Mouse (Mus musculus) kidney, adult 2 months (tissue): ENCODE results near the gene Dbndd2.

Source experiments
- CTCF ChIP-seq: fragments of 200-500 bp; conservative IDR thresholded peaks from 2 replicates; pipeline ENCODE4 v1.5.1; 2011; ENCODE audit warnings: low read depth, mild to moderate bottlenecking, control low read depth, low read length, moderate library complexity, mixed read lengths; ENCODE audit not compliant: insufficient read depth, insufficient read length
- POLR2A ChIP-seq: fragments of 200-500 bp; IDR thresholded peaks from one replicate; pipeline ENCODE4 v1.6.1; 2011; ENCODE audit warnings: low read depth, low read length, control low read depth

DNA sequence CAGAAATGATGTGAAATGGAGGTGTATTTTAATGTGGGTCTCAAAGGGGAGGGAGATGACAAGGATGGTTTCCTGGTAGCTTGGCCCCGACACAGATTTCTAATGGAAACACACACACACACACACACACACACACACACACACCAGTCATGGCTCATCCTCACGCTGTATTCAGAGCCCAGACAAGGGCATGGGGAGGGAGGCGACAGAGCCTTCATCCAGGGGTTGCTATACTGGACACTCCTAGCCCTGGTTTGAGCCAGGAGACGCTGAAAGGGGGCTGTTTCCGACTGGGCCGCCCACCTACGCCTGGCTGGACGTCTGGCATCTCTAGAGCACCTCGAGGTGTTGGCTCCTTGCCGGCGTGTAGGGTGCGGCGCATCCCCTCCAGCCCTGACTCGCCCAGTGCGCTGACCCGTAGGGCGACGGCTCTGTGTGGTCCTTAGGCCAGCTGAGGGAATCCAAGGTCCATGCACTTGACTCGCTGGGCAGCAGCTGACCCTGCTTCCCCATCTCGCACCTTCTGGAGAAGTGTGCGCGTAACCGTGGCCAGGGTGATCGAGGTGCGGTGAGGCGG is at the start of gene Dbndd2:
- TF ChIP-seq CTCF (no peak), POLR2A (no peak)
